Mouse (Mus musculus) frontal cortex, adult 2 months (tissue): ENCODE measurements at regions not wholly inside any gene's neighbourhood (a gene's known extent, or its start where the extent isn't known, plus 50 kb on each side); places are given as distances from the start of the nearest gene placed in this dataset.
"Not testable (repeated sequence)": the region's sequence is repeated elsewhere in the genome, so short reads cannot be mapped to it uniquely, and the experiment has no call there.

Experiments
- DNase-seq, 2 experiments: peaks; one replicate each; pipeline ENCODE4 v3.0.0; 2022; ENCODE audit warnings: low spot score in 1 of 2; ENCODE audit errors: extremely low spot score in 1 of 2

- no peak for DNase-seq
These were observed 631.6 kb downstream of the Rpia start for GRCm38 (mm10) chr6:70160442-70160841.

DNA sequence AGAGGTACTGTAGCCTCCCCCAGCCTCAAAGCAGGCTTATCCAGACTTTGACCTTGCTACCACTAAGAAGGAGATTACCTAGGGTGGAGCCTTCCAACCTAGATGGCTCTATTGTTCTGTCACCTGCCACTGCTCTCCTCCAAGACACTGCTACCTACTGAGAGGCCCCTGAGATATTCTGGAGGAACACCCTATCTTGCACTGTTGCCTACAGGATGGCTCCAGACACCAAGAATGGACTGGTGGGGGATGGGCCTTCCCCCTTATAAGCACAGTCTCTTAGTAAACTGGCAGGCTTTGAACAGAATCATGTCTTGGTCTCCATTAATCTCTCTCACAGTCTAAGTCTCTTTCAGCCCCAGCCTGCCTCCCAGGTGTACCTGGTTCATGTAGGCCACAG, 636.3 kb downstream of the Rpia start:
- DNase-seq = not testable (repeated sequence)

DNA sequence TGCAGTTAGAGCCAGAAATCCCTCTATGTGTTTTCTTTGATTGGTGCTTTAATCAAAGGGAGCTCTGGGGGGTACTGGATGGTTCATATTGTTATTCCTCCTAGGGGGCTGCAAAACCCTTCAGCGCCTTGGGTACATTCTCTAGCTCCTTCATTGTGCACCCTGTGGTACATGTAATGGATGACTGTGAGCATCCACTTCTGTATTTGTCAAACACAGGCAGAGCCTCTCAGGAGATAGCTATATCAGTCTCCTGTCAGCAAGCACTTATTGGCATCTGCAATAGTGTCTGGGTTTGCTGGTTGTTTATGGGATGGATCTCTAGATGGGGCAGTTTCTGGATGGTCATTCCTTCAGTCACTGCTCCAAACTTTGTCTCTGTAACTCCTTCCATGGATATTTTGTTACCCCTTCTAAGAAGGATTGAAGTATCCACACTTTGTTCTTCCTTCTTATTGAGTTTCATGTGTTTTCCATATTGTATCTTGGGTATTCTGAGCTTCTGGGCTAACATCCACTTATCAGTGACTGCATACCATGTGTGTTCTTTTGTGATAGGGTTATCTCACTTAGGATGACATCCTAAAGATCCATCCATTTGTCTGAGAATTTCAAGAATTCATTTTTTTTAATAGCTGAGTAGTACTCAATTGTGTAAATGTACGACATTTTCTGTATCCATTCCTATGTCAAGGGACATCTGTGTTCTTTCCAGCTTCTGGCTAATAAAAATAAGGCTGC, 640.8 kb downstream of the Rpia start:
- DNase-seq = not testable (repeated sequence)

DNA sequence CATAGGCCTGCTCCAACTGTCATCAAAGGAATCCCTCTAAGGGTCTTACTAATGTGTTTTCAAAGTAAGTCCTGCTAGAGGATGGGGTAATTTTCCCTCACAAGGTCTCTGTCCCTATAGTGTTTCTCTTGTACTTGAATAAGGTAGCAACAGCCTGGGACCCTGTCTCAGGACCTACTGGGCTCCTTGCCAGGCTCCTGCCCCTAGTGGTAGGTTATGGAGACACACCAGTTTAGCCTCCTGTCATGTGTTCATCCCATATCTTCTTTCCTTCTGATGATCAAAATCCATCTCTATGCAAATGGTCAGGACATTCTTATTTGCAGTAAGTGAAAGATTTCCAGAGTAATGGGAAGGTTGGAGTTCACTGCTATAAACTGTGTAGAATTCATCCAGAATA, 645.0 kb downstream of the Rpia start:
- no peak for DNase-seq

DNA sequence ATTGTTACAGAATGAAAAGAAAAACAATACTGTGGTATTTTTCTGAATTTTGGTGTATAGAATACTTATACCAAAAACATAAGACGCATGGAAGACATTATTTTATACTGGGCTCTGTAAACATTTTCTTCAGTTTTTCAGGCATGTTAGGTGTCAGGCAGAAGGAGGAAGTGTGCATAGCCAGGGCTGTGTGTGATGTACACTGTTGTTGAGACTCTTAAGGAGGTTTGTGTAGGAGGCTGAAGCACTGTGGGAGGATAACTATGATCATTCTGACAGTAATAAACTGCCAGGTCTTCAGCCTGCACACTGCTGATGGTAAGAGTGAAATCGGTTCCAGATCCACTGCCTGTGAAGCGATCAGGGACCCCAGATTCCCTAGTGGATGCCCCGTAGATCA, 648.7 kb downstream of the Rpia start:
- not testable (repeated sequence) for DNase-seq

GRCm38 (mm10) chr6:70116811-70117210, 675.2 kb downstream of the Rpia start:
- DNase-seq = peak; percentile 24 to 46

DNA sequence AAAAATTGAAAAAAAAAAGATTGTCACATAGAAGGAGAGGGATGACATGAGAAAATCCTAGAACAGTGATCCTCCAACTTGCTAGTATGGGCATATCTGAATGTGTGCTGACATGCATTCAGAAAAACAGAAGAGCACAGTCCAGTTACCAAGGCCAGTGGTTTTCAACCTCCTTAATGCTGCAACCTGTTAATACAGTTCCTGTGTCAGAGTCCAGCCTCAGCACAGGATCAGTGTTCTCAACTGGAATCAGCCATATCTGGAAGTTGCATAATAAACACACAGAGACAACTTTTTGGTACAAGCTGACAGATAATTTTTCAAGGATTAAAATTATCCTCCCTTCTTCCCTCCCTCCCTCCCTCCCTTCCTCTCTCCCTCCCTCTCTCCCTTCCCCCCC, 680.1 kb downstream of the Rpia start:
- DNase-seq = no peak

DNA sequence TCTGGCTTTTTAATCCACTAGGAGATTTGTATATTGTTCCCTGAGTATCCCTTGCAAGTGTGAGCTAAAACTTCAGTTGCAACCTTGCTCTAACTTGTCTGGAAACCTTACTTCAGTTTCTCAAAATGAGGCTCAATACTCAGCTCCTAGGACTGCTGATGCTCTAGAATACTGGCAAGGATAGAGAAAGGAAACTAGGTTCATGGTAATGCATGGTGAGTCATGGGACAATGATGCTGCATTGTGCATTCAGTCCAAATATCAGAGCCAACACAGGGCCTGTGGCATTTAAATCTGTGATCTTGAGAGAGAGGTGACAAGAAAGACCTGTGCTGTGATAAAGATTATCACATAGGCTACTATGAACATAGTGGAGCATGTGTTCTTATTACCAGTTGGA, 682.6 kb downstream of the Rpia start:
- DNase-seq = not testable (repeated sequence)

- DNase-seq = no peak
These were observed 688.3 kb downstream of the Rpia start for GRCm38 (mm10) chr6:70103781-70104180.

DNA sequence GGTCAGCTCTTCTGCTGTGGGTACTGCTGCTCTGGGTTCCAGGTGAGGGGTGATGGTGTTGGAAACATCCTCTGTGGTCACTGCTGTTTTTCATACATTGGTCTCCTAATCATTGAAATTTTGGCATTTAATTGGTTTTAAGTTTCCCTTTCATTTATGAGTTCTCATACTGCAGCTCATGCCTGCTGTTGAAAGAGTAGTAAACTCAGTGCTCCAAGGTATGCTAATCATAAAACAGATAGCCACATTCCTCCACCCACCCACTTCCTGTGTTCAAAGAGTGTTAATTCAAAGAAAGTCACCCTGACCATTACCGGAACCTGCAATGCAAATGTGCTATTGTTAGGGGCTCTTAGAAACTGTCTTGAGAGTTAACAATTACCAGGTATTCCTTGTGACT, 688.9 kb downstream of the Rpia start:
- not testable (repeated sequence) for DNase-seq

DNA sequence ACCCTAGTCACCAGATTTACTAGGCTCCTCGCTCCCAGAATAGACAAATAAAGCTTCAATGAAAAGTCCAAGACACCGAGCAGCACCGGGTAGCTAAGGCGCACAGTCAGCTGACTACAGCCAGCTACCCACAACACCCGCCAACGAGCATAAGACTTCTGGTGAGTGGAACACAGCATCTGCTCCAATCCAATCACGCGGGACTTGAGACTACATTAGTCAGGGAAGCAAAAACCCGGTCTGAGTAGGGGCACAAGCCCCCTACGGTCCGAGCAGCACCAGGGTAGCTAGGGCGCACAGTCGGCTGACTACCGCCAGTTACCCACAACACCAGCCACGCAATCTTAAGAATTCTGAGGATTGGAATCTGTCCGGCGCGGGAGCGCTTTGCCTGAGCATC, 704.0 kb downstream of the Rpia start:
- DNase-seq = no peak

DNA sequence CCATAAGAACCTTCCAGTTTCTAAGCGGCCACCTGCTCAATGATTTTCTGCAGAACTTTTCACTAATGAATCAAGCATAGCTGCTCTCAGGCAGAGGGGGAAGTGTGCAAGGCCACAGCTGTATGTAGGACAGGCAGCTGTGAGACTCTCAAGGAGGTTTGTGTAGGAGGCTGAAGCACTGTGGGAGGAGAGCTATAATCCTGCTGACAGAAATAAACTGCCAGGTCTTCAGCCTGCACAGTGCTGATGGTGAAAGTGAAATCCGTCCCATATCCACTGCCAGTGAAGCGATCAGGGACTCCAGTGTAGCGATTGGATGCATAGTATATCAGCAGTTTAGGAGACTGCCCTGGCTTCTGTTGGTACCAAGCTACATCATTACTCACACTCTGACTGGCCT, 718.2 kb downstream of the Rpia start:
- peak; percentile 28 to 51 for DNase-seq

DNA sequence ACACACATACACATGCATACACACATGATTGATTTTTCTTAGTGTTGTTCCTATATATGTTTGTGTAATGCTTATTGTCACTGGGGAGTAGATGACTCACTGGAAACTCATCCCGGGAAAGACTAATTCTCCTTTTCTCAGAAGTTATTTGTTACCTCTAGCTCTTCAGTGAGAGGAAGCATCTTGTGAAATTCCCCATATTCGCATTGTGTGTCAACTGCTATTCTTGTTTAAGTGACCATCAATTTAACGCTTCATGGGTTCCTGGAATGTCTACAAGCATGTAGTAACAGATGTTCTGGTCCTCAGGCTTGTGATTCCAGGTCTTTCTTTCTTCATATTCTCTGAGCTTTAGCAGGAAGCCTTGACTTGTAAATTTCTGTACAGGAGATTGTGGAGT, 720.0 kb downstream of the Rpia start:
- DNase-seq = no peak

GRCm38 (mm10) chr6:70067716-70068415, 724.2 kb downstream of the Rpia start:
- DNase-seq = no peak

GRCm38 (mm10) chr6:70059028-70059427, 733.0 kb downstream of the Rpia start:
- DNase-seq = peak in 1 of 2 experiments; percentile 12

DNA sequence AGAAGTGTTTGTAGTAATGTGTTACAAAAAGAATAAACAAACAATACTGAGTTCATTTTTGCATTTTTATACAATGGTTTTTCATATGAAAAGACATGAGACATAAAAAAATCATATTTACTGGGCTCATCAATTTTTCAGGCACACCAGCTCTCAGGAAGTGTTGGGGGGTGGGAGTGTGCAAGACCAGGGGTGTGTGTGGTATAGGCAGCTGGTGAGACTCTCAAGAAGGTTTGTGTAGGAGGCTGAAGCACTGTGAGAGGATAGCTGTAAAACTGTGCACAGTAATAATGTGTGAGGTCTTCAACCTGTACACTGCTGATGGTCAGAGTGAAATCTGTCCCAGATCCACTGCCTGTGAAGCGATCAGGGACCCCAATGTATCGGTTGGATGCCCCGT, 733.7 kb downstream of the Rpia start:
- peak in 1 of 2 experiments; percentile 22 for DNase-seq

GRCm38 (mm10) chr6:70040894-70041293, 751.1 kb downstream of the Rpia start:
- no peak for DNase-seq

- DNase-seq = no peak
These were observed 758.4 kb downstream of the Rpia start for GRCm38 (mm10) chr6:70033674-70034073.

DNA sequence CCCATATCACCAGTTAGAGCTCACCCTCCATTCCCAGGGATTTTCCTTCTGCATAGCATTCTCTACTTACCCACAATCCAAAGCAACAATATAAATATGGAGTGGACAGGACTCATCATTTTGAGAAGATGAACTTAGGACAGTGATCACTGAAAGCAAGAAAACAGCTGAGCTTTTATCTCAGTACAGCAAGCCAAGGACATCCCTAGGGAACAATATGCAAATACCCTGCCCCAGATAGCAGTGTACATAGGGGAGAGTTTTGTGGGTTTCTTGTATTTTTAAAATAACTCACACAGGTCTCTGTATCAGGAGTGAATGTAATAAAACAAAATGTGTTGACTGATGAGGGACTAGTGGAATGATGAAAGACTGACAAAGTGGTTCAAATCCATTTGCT, 780.5 kb downstream of the Rpia start:
- no peak for DNase-seq
